12 mouse cellular contexts compared by ENCODE assay signal in the genomic region with DNA sequence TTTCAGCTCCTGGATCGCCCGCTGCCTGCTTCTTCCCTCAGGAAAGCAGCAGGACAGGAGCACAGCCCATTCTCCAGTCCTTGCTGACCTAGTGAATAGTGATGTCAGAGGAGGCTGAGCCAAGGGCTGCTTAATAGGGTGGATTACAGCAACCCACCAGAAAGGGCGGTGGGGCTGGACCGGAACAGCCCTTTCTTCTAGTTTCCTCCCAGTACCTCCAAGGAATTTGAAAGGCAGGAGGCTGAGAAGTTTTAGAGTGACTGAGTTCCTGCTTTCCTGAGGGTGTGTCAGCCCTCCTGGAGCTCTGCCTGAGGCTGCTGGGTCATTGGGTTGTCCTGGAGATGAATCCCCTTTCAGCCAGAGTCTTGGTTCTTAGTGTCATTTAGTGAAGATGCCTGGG. TPM values are rescaled to one million over a fixed set of nuclear protein-coding genes. Genes with fewer than 3 reads are reported as not detected.
DNase-seq lines count a peak whose midpoint lies in the region; ATAC-seq and TF ChIP-seq lines count a peak whose summit lies in the region.
"Had no signal": no experiment of that assay in that cellular context is flagged by ENCODE, and none has a peak within 500 bp of the region (broad histone marks: within the 10 kb centered on the region; RNA-seq: fewer than 3 reads in every experiment).

No protein-coding gene starts in this region.

- no peaks in the 10 kb centered on the region; the same call in 1 of the 2 replicates for H3K4me1 ChIP-seq in hindbrain, embryonic 16.5 days (ENCODE audit: control insufficient read depth, insufficient read depth, low read depth, low read length)
- H3K4me1 ChIP-seq in hindbrain, embryonic 12.5 days: peaks cover 12% of the 10 kb centered on the region

- DNase-seq in brain, embryonic 14.5 days (ENCODE audit: low read depth): peak; percentile 34
- DNase-seq in heart, postnatal 36 days: peak; percentile 53 to 56
- peak; percentile 57 for DNase-seq in lung, postnatal 14 days
- DNase-seq in thymus, postnatal 14 days: no peak
- DNase-seq in adipocyte (ENCODE audit: low spot score): no peak
- DNase-seq: cerebellum, adult 9-10 months; liver, embryonic 13.5 days; thymus, postnatal 25 days had no signal

- intact Hi-C loops in heart, postnatal 36 days (cut with DNase I): no loop called here

- H3K4me2 ChIP-seq in hindbrain, embryonic 16.5 days (ENCODE audit: low read length): no peak overlapping the region
- no peak overlapping the region for H3K4me2 ChIP-seq in hindbrain, embryonic 12.5 days (replicated peaks)
- H3K4me2 ChIP-seq: hindbrain, embryonic 15.5 days had no signal

- no peaks in the 10 kb centered on the region for H3K27me3 ChIP-seq in hindbrain, embryonic 16.5 days (replicated peaks; ENCODE audit: control insufficient read depth, insufficient read depth, low read length)
- H3K27me3 ChIP-seq in hindbrain, embryonic 12.5 days: no peaks in the 10 kb centered on the region
- H3K27me3 ChIP-seq: hindbrain, embryonic 15.5 days; liver, embryonic 13.5 days had no signal

- TF ChIP-seq CTCF in brain, embryonic 14.5 days (IDR thresholded peaks at IDR 0.05; ENCODE audit: borderline replicate concordance, extremely low read depth, insufficient read depth, insufficient read length): no peak

- 0 out of 2 replicates have a peak overlapping the region, but pooled peaks have one; percentile 7 for H3K27ac ChIP-seq in hindbrain, embryonic 16.5 days (ENCODE audit: low read depth, low read length)
- no peak overlapping the region for H3K27ac ChIP-seq in hindbrain, embryonic 12.5 days
- H3K27ac ChIP-seq: hindbrain, embryonic 15.5 days; liver, embryonic 13.5 days had no signal

- ATAC-seq in hindbrain, embryonic 16.5 days: no peak
- ATAC-seq in hindbrain, embryonic 12.5 days (ENCODE audit: low FRiP score): no peak
- no peak for ATAC-seq in frontal cortex, adult (ENCODE audit: low TSS enrichment)

- H3K36me3 ChIP-seq in hindbrain, embryonic 16.5 days (ENCODE audit: control insufficient read depth, insufficient read depth, low read length): no peaks in the 10 kb centered on the region
- 0 out of 2 replicates have a peak, but pooled peaks cover 4% of the 10 kb centered on the region for H3K36me3 ChIP-seq in hindbrain, embryonic 12.5 days
- H3K36me3 ChIP-seq: hindbrain, embryonic 15.5 days had no signal

- no peak overlapping the region for H3K9ac ChIP-seq in hindbrain, embryonic 16.5 days (ENCODE audit: low read depth, low read length)
- H3K9ac ChIP-seq in hindbrain, embryonic 12.5 days: no peak overlapping the region
- H3K9ac ChIP-seq: hindbrain, embryonic 15.5 days; liver, embryonic 13.5 days had no signal

- WGBS in hindbrain, embryonic 16.5 days: 62% methylated on average over 4 of the region's 4 CpGs
- 71% methylated on average over 4 of the region's 4 CpGs for WGBS in hindbrain, embryonic 12.5 days

- TF ChIP-seq POLR2A in brain, embryonic 14.5 days (IDR thresholded peaks at IDR 0.05; ENCODE audit: borderline replicate concordance, extremely low read depth, insufficient read depth, insufficient read length, poor library complexity, severe bottlenecking): no peak

- no peaks in the 10 kb centered on the region for H3K9me3 ChIP-seq in hindbrain, embryonic 16.5 days (ENCODE audit: control insufficient read depth, low read length)
- no peaks in the 10 kb centered on the region for H3K9me3 ChIP-seq in hindbrain, embryonic 12.5 days (replicated peaks)
- H3K9me3 ChIP-seq: hindbrain, embryonic 15.5 days; liver, embryonic 13.5 days had no signal

- no peak overlapping the region for H3K4me3 ChIP-seq in hindbrain, embryonic 16.5 days (ENCODE audit: low read length)
- no peak overlapping the region for H3K4me3 ChIP-seq in hindbrain, embryonic 12.5 days
- H3K4me3 ChIP-seq: hindbrain, embryonic 15.5 days; liver, embryonic 13.5 days had no signal

RNA-seq across cellular contexts. Expression of a gene that starts 23.9 kb away (rescaled TPM):
- polyA plus RNA-seq in hindbrain, embryonic 16.5 days (2015; fragmentation: Nextera tagmentation; extraction: Ambion mirVana): 14.8 and 18.6 TPM in 2 replicates
- polyA plus RNA-seq in hindbrain, embryonic 12.5 days (2016; fragmentation: Nextera tagmentation; extraction: Ambion mirVana): 22.7 and 24.7 TPM in 2 replicates
- 94.9 and 101 TPM in 2 replicates for polyA plus RNA-seq in brain, embryonic 14.5 days (2012; rRNA removed)
- total RNA-seq in heart, postnatal 36 days (2021): 10 to 100 TPM; 97.6 to 98.6 TPM

Comparison
In these comparisons a context has a peak if more than half of its experiments do, and no peak if none do; other contexts are left out.
1. DNase-seq: peak in brain, embryonic 14.5 days (single experiment), heart, postnatal 36 days (2 of 2) and lung, postnatal 14 days (single experiment); none in thymus, postnatal 14 days (single experiment) and adipocyte (single experiment).